Mouse (Mus musculus) C2C12 (cell line): ENCODE results near the gene Daam1.

Experiments
- CTCF ChIP-seq: IDR thresholded peaks from one replicate; pipeline ENCODE4 v1.5.1; 2011; ENCODE audit not compliant: control insufficient read depth, insufficient read depth, insufficient read length
- MAX ChIP-seq: IDR thresholded peaks from one replicate; pipeline ENCODE4 v1.6.1; 2011; ENCODE audit warnings: mild to moderate bottlenecking, control low read depth
- MYOG ChIP-seq: IDR thresholded peaks from one replicate; pipeline ENCODE4 v1.6.1; 2011; ENCODE audit not compliant: control insufficient read depth, insufficient read length; ENCODE audit errors: extremely low read depth

DNA sequence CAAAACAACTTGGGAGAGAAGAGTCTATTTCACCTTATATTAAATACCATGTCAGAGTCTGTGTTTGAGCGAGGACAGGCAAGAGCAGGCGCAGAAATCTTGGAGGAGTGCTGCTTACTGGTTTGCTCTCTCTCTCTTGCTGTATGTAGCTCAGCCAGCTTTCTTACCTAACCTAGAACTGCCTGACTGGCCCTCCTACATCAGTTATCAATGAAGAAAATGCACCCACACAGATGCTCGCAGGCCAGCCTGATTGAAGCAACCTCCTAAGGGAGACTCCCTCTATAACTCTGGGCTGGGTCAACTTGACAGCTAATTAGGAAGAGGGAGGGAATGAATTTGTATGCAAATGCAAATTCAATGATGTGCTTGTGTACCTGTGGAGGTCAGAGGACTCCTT lies 8.8 kb downstream of the Daam1 start:
- TF ChIP-seq CTCF (no peak), MAX (no peak), MYOG (no peak)
